Mouse (Mus musculus): ENCODE data around the gene Adamts6. TPM values are rescaled to one million over a fixed set of nuclear protein-coding genes. Genes with fewer than 3 reads are reported as not detected.

Adamts6 gene
- total RNA-seq, 1 experiment = 0.98 TPM

DNA sequence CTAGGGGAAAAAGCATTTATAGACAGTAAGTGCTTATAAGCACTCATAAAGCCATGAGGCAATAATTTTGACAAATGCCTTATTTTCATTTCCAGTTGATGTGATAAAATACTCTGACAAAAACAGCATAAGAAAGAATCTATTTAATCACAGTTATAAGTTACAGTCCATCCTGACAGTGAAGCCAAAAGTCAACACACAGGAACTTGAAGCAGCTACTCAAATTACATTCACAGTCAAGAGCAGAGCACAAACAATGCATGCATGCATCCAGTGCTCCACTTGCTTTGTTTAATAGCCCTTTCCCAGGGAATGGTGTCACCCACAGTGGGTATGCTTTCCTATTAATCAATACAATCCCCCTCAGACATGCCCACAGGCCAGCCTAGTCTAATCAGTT lies 159.8 kb downstream of the Adamts6 start:
- Histone ChIP-seq H3K9ac (ENCODE audit: insufficient read depth, low read depth, low read length, poor library complexity, severe bottlenecking) (no peak overlapping the region), H3K36me3 (ENCODE audit: control insufficient read depth, insufficient read depth, low read length, poor library complexity, severe bottlenecking) (no peaks in the 10 kb centered on the region), H3K4me1 (ENCODE audit: control insufficient read depth in 2 of 2, insufficient read depth in 2 of 2, low read length in 2 of 2, poor library complexity in 1 of 2) (no peaks in the 10 kb centered on the region), H3K4me3 (ENCODE audit: insufficient read depth in 1 of 2, low read depth in 1 of 2, low read length in 2 of 2, poor library complexity in 1 of 2, severe bottlenecking in 1 of 2) (no peak overlapping the region), H3K9me3 (ENCODE audit: control insufficient read depth, insufficient read depth, low read depth, low read length) (no peaks in the 10 kb centered on the region), H3K27ac (ENCODE audit: insufficient read depth, low read depth, low read length, poor library complexity, severe bottlenecking) (no peak overlapping the region)
- TF ChIP-seq ZNF384 (IDR thresholded peaks at IDR 0.05; ENCODE audit: low read depth, low read length) = no peak
- no peak for TF ChIP-seq MAFK (IDR thresholded peaks at IDR 0.05; ENCODE audit: insufficient read depth, low read depth, low read length)
- in situ Hi-C loops (cut with MboI; ENCODE audit: low sequenced_read_pairs in 2 of 2, unreplicated experiment in 2 of 2) = no loop called here
- DNase-seq (ENCODE audit: low read depth, low spot score) = no peak

DNA sequence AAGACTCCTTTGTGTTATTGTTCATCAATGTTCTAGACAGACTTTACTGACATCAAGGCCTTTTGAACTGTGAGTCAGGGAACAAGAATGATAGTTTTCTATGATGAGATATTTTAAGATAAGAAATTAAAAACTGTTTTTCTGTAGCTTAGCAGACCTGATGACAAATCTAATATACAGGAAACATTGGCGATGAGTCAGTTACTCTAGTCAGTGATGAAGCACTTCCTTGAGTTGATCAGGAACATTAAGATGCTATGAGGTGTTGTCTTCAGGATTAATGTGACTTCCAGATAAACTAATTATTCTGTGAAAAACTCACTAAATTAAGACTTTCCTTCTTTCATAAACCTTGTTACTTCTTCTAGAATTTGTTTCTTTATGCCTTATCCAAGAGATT lies 160.7 kb downstream of the Adamts6 start:
- DNase-seq (ENCODE audit: low read depth, low spot score) = no peak
- TF ChIP-seq ZC3H11A (IDR thresholded peaks at IDR 0.05; ENCODE audit: borderline replicate concordance, low read depth, low read length) (no peak), HCFC1 (IDR thresholded peaks at IDR 0.05; ENCODE audit: borderline replicate concordance, insufficient read depth, low read length) (no peak), ZNF384 (IDR thresholded peaks at IDR 0.05; ENCODE audit: low read depth, low read length) (no peak), CHD2 (IDR thresholded peaks at IDR 0.05; ENCODE audit: low read depth, low read length) (no peak), MAFK (IDR thresholded peaks at IDR 0.05; ENCODE audit: insufficient read depth, low read depth, low read length) (no peak)
- Histone ChIP-seq H3K27ac (ENCODE audit: insufficient read depth, low read depth, low read length, poor library complexity, severe bottlenecking) (no peak overlapping the region), H3K4me1 (ENCODE audit: control insufficient read depth in 2 of 2, insufficient read depth in 2 of 2, low read length in 2 of 2, poor library complexity in 1 of 2) (no peaks in the 10 kb centered on the region), H3K9ac (ENCODE audit: insufficient read depth, low read depth, low read length, poor library complexity, severe bottlenecking) (no peak overlapping the region), H3K9me3 (ENCODE audit: control insufficient read depth, insufficient read depth, low read depth, low read length) (no peaks in the 10 kb centered on the region), H3K36me3 (ENCODE audit: control insufficient read depth, insufficient read depth, low read length, poor library complexity, severe bottlenecking) (no peaks in the 10 kb centered on the region), H3K4me3 (ENCODE audit: insufficient read depth in 1 of 2, low read depth in 1 of 2, low read length in 2 of 2, poor library complexity in 1 of 2, severe bottlenecking in 1 of 2) (no peak overlapping the region)
- in situ Hi-C loops (cut with MboI; ENCODE audit: low sequenced_read_pairs in 2 of 2, unreplicated experiment in 2 of 2) = no loop called here

DNA sequence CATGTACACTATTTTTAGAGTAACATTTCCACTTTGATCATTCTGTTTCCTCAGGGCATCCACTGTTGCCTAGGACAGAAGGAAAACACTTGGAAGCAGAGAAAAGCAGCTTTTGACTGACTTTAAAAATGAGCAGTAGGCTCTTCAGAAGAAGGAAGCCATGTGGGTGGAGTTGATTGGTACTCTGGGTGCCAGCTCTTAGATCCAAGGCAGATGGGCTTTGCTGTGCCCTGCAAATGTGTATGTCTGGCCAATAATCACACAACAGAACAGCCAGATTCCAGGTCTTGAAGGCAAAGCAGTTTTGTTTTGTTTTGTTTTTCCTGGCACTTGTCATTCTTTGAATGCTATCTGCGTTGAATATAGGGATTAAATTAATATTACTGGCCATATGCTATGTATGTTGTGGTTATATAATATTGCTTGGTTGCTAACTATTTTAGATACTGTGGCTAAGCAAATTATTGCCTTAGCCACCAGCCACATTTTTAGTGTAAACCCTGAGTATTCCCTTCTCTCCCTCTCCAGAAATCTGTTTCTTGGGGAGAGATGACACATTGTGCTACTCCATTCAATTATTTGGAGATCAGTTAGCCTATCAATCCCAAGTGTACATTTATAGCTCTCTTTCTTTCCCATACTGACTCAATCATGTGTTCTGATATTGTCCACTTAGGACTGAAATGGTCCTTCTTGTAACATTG lies 165.8 kb downstream of the Adamts6 start:
- Histone ChIP-seq H3K36me3 (ENCODE audit: control insufficient read depth, insufficient read depth, low read length, poor library complexity, severe bottlenecking) (no peaks in the 10 kb centered on the region), H3K4me3 (ENCODE audit: insufficient read depth in 1 of 2, low read depth in 1 of 2, low read length in 2 of 2, poor library complexity in 1 of 2, severe bottlenecking in 1 of 2) (no peak overlapping the region), H3K27ac (ENCODE audit: insufficient read depth, low read depth, low read length, poor library complexity, severe bottlenecking) (no peak overlapping the region), H3K9me3 (ENCODE audit: control insufficient read depth, insufficient read depth, low read depth, low read length) (no peaks in the 10 kb centered on the region), H3K9ac (ENCODE audit: insufficient read depth, low read depth, low read length, poor library complexity, severe bottlenecking) (no peak overlapping the region), H3K4me1 (ENCODE audit: control insufficient read depth in 2 of 2, insufficient read depth in 2 of 2, low read length in 2 of 2, poor library complexity in 1 of 2) (no peaks in the 10 kb centered on the region)
- in situ Hi-C loops (cut with MboI; ENCODE audit: low sequenced_read_pairs in 2 of 2, unreplicated experiment in 2 of 2) = no loop called here
- no peak for DNase-seq (ENCODE audit: low read depth, low spot score)
- no peak for TF ChIP-seq CHD2 (IDR thresholded peaks at IDR 0.05; ENCODE audit: low read depth, low read length)
- TF ChIP-seq MAFK (IDR thresholded peaks at IDR 0.05; ENCODE audit: insufficient read depth, low read depth, low read length) = no peak

DNA sequence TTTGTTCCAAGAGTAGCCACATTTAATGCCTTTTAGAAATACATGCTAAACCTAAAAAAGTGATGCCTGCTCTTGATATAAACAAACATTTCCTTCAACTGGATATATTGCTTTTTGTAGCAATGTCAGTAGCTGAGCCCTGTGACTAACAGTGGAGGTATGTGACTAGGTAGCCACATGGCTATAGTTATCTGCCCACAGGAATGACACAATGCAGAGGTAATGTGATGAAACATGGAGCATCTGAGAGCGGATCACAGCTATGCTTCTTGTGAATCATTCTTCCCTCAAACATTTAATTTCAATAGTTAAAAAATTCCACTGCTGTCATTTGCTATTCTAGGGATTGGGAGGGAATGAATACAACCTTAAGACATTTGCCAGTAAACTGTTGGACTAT lies 172.7 kb downstream of the Adamts6 start:
- in situ Hi-C loops (cut with MboI; ENCODE audit: low sequenced_read_pairs in 2 of 2, unreplicated experiment in 2 of 2) = no loop called here
- no peak for DNase-seq (ENCODE audit: low read depth, low spot score)
- Histone ChIP-seq H3K9me3 (ENCODE audit: control insufficient read depth, insufficient read depth, low read depth, low read length) (no peaks in the 10 kb centered on the region), H3K4me1 (ENCODE audit: control insufficient read depth in 2 of 2, insufficient read depth in 2 of 2, low read length in 2 of 2, poor library complexity in 1 of 2) (no peaks in the 10 kb centered on the region), H3K4me3 (ENCODE audit: insufficient read depth in 1 of 2, low read depth in 1 of 2, low read length in 2 of 2, poor library complexity in 1 of 2, severe bottlenecking in 1 of 2) (no peak overlapping the region), H3K36me3 (ENCODE audit: control insufficient read depth, insufficient read depth, low read length, poor library complexity, severe bottlenecking) (no peaks in the 10 kb centered on the region), H3K27ac (ENCODE audit: insufficient read depth, low read depth, low read length, poor library complexity, severe bottlenecking) (no peak overlapping the region), H3K9ac (ENCODE audit: insufficient read depth, low read depth, low read length, poor library complexity, severe bottlenecking) (no peak overlapping the region)
- TF ChIP-seq MAFK (IDR thresholded peaks at IDR 0.05; ENCODE audit: insufficient read depth, low read depth, low read length) (no peak), ZNF384 (IDR thresholded peaks at IDR 0.05; ENCODE audit: low read depth, low read length) (no peak), CHD2 (IDR thresholded peaks at IDR 0.05; ENCODE audit: low read depth, low read length) (no peak), HCFC1 (IDR thresholded peaks at IDR 0.05; ENCODE audit: borderline replicate concordance, insufficient read depth, low read length) (no peak), ZC3H11A (IDR thresholded peaks at IDR 0.05; ENCODE audit: borderline replicate concordance, low read depth, low read length) (no peak)

DNA sequence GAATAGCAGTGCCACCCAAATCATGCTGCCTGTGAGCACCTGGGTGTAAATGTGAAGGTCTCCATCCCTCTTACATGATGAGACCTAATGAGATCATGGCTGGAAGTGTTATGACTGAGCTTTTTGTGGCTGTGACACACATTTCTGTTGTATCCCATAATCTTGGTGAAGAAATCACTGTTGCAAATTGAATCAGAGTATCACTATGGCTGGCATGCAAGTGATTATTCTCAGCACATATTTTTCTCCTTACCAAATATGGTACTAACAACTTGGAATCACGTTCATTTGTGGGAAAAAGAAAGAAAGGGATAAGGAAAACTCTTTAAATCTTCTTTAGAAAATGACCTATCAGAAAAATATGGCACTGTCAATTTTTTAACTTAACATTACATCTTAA lies 180.4 kb downstream of the Adamts6 start:
- TF ChIP-seq HCFC1 (IDR thresholded peaks at IDR 0.05; ENCODE audit: borderline replicate concordance, insufficient read depth, low read length) (no peak), CHD2 (IDR thresholded peaks at IDR 0.05; ENCODE audit: low read depth, low read length) (no peak)
- H3K9ac ChIP-seq (ENCODE audit: insufficient read depth, low read depth, low read length, poor library complexity, severe bottlenecking) = no peak overlapping the region
- H3K36me3 ChIP-seq (ENCODE audit: control insufficient read depth, insufficient read depth, low read length, poor library complexity, severe bottlenecking) = no peaks in the 10 kb centered on the region
- in situ Hi-C loops (cut with MboI; ENCODE audit: low sequenced_read_pairs in 2 of 2, unreplicated experiment in 2 of 2) = no loop called here
- H3K27ac ChIP-seq (ENCODE audit: insufficient read depth, low read depth, low read length, poor library complexity, severe bottlenecking) = no peak overlapping the region
- DNase-seq (ENCODE audit: low read depth, low spot score) = no peak
- no peaks in the 10 kb centered on the region for H3K4me1 ChIP-seq (ENCODE audit: control insufficient read depth in 2 of 2, insufficient read depth in 2 of 2, low read length in 2 of 2, poor library complexity in 1 of 2)
- no peak overlapping the region for H3K4me3 ChIP-seq (ENCODE audit: insufficient read depth in 1 of 2, low read depth in 1 of 2, low read length in 2 of 2, poor library complexity in 1 of 2, severe bottlenecking in 1 of 2)
- no peaks in the 10 kb centered on the region for H3K9me3 ChIP-seq (ENCODE audit: control insufficient read depth, insufficient read depth, low read depth, low read length)
